Mouse (Mus musculus) CH12.LX (cell line): ENCODE data around the gene Rptor.

Experiments used
- CTCF ChIP-seq, 2 experiments: IDR thresholded peaks in 1 of 2; conservative IDR thresholded peaks in 1 of 2; 2 replicates each; pipeline ENCODE4 v1.5.1; 2011 to 2012; ENCODE audit warnings: low read depth in 2 of 2, low read length in 2 of 2, improper control_type of control experiment in 1 of 2, inconsistent platforms in 1 of 2, mild to moderate bottlenecking in 1 of 2, moderate library complexity in 1 of 2
- E2F4 ChIP-seq: IDR thresholded peaks from 2 replicates; pipeline ENCODE4 v1.6.1; 2011; ENCODE audit warnings: low read depth, low read length, improper control_type of control experiment; ENCODE audit not compliant: insufficient replicate concordance
- EP300 ChIP-seq: IDR thresholded peaks from 2 replicates; pipeline ENCODE4 v1.6.1; 2011; ENCODE audit warnings: low read length, improper control_type of control experiment
- POLR2A ChIP-seq: IDR thresholded peaks from 2 replicates; pipeline ENCODE4 v1.6.1; 2011; ENCODE audit warnings: low read depth, mild to moderate bottlenecking, improper control_type of control experiment, low read length
- SMC3 ChIP-seq: IDR thresholded peaks from 2 replicates; pipeline ENCODE4 v1.6.1; 2011; ENCODE audit warnings: low read depth, low read length, improper control_type of control experiment
- USF1 ChIP-seq: IDR thresholded peaks from 2 replicates; pipeline ENCODE4 v1.6.1; 2014; ENCODE audit warnings: low read depth, mild to moderate bottlenecking, inconsistent platforms, low read length, improper control_type of control experiment
- ZKSCAN1 ChIP-seq: IDR thresholded peaks from 2 replicates; pipeline ENCODE4 v1.6.1; 2012; ENCODE audit warnings: low read depth, inconsistent platforms, low read length, improper control_type of control experiment, borderline replicate concordance

DNA sequence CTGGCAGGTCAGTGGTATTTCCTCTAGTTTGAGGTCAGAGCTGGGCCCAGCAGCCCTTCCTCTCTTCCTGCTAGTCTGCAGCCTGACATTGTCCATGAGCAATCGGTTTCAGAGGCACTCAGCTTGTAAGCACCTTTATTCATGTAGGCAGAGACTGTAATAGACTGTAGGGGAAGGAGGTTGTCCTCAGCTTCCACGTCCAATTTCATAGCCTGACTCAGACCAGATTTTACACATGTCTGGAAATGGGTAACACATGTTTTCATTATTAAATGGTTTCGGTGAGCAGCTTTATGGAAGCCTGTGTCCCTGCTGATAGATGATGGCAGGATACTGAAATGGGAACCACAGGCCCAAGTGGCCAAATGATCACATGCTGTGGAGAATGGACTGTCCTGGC lies 3.8 kb upstream of the Rptor start:
- TF ChIP-seq EP300 (no peak), E2F4 (no peak), CTCF (conservative IDR thresholded peaks at IDR 0.05 in 1 of 2, IDR thresholded peaks at IDR 0.05 in 1 of 2; ENCODE audit: low read depth in 2 of 2, low read length in 2 of 2) (no peak), SMC3 (no peak), POLR2A (no peak), USF1 (no peak), ZKSCAN1 (no peak)
